Mouse (Mus musculus) erythroid progenitor cell, adult 5-6 weeks (primary cell): ENCODE data around the gene Usf1. TPM values are rescaled to one million over a fixed set of nuclear protein-coding genes. Genes with fewer than 3 reads are reported as not detected.
A peak's percentile ranks its signal among the peaks of the same experiment; 100 is the strongest.

Experiments
- ATAC-seq: replicated peaks from 2 replicates; pipeline ENCODE4 v1.8.0; 2016; ENCODE audit warnings: moderate number of reproducible peaks, mild to moderate bottlenecking, moderate TSS enrichment, inconsistent platforms; ENCODE audit not compliant: poor library complexity, low FRiP score, severe bottlenecking
- total RNA-seq, 2 experiments: library from RNA; stranded (forward) in 1 of 2; stranded (reverse) in 1 of 2; fragments of 150-400 nt in 1 of 2; fragments of 186-747, 209-891 nt in 1 of 2; gene quantifications; 2 replicates each; pipeline versions ENCODE4 v1.2.3 to v1.2.4; 2015 to 2017; ENCODE audit warnings: low replicate concordance in 2 of 2

Gene Usf1
- total RNA-seq (2015; ENCODE audit: low replicate concordance), result 1.7 and 4.3 TPM in 2 replicates
- 5.0 and 9.1 TPM in 2 replicates for total RNA-seq (2017; ENCODE audit: low replicate concordance)

GRCm38 (mm10) chr1:171410947-171411484 lies at the start of gene Usf1:
Usf1 (plus strand) TSS chr1:171411313.
- peak; percentile 97 for ATAC-seq

- no peak for ATAC-seq
Observed at GRCm38 (mm10) chr1:171365934-171366333, 45.2 kb upstream of the Usf1 start.

- no peak for ATAC-seq
Observed at GRCm38 (mm10) chr1:171369845-171370556, 41.1 kb upstream of the Usf1 start, which contains the start of gene Nectin4. Nectin4 (plus strand) TSS chr1:171370099.

GRCm38 (mm10) chr1:171372880-171373279 lies 38.2 kb upstream of the Usf1 start:
- ATAC-seq, result no peak

- ATAC-seq, result no peak
Observed at GRCm38 (mm10) chr1:171373946-171374345, 37.2 kb upstream of the Usf1 start.

- ATAC-seq, result no peak
Observed at GRCm38 (mm10) chr1:171375646-171376097, 35.4 kb upstream of the Usf1 start.

GRCm38 (mm10) chr1:171378298-171378697 lies 32.8 kb upstream of the Usf1 start:
- no peak for ATAC-seq

GRCm38 (mm10) chr1:171379935-171380599 lies 31.0 kb upstream of the Usf1 start:
- 0 out of 2 replicates have a peak, but pooled peaks have one; percentile 29 for ATAC-seq

- ATAC-seq, result no peak
Observed at GRCm38 (mm10) chr1:171382096-171382620, 29.0 kb upstream of the Usf1 start.

GRCm38 (mm10) chr1:171384361-171384760 lies 26.8 kb upstream of the Usf1 start:
- ATAC-seq, result no peak

GRCm38 (mm10) chr1:171385171-171385570 lies 25.9 kb upstream of the Usf1 start:
- no peak for ATAC-seq

GRCm38 (mm10) chr1:171387099-171387498 lies 24.0 kb upstream of the Usf1 start:
- no peak for ATAC-seq

GRCm38 (mm10) chr1:171388376-171389102 lies 22.6 kb upstream of the Usf1 start, which contains the start of gene Arhgap30:
Arhgap30 (plus strand) TSS chr1:171388954.
- 0 out of 2 replicates have a peak, but pooled peaks have one; percentile 40 for ATAC-seq

- ATAC-seq, result no peak
Observed at GRCm38 (mm10) chr1:171390101-171390500, 21.0 kb upstream of the Usf1 start.

GRCm38 (mm10) chr1:171401821-171402220 lies 9.3 kb upstream of the Usf1 start:
- ATAC-seq, result no peak

- ATAC-seq, result no peak
Observed at GRCm38 (mm10) chr1:171402991-171403390, 8.1 kb upstream of the Usf1 start.

- no peak for ATAC-seq
Observed at GRCm38 (mm10) chr1:171407263-171407662, 3.9 kb upstream of the Usf1 start.

GRCm38 (mm10) chr1:171410231-171410630 lies 882 bp upstream of the Usf1 start:
- ATAC-seq, result no peak

- peak; percentile 37 for ATAC-seq
Observed at GRCm38 (mm10) chr1:171411492-171411941, 404 bp downstream of the Usf1 start.
